Mouse (Mus musculus) activated CD4-positive, CD25-positive, alpha-beta regulatory T cell (primary cell): ENCODE measurements around the gene Ppt1. TPM values are rescaled to one million over a fixed set of nuclear protein-coding genes. Genes with fewer than 3 reads are reported as not detected.

Experiments used
- polyA plus RNA-seq, 2 experiments: library from polyadenylated mRNA; unstranded; fragments of 100-300 nt; shearing (Covaris generic); gene quantifications; one replicate each; pipeline ENCODE4 v1.2.1; 2017

Ppt1 gene
- polyA plus RNA-seq, result 10 to 100 TPM; 91.4 to 94.4 TPM

DNA sequence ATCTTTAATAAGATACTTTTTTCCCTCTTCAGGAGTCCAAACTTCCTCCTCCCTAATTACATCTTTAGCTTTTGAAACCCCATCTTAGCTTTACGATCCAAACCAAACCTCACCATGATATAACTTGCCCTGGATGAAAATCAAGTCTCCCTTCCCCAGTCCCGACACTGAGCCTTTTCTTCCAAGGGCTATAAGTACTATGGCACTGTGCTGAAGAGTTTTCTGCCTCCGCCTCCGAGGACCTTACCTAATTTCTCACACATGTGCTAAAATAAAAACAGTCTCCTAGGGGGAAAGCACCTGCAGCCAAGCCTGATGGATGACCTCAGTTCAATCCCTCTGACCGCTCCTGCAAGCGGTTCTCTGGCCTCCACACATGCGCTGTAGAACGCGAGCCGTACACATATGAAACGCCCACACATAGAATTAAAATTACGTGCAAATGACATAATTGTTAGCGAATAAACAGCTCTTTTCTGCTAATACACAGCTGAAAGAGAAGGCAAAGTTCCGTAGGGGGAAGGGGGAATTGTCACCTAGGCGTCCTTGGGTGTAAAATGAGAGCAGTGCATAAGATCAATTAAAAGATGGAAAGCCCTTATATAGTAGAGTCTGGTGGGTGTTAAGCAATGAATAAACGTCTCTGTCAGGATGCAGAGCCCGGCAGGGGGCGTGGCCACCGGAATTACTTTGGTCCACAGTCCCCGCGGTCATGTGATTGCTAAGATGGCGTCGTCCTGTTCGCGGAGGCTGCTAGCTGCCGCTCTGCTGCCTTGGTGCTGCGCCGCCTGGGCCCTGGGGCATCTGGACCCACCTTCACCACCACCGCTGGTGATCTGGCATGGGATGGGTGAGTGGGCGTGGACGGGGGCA is at the start of gene Ppt1:
Gene Ppt1 (plus strand): TSS at position 713 of the 873 bp plus-strand sequence.

DNA sequence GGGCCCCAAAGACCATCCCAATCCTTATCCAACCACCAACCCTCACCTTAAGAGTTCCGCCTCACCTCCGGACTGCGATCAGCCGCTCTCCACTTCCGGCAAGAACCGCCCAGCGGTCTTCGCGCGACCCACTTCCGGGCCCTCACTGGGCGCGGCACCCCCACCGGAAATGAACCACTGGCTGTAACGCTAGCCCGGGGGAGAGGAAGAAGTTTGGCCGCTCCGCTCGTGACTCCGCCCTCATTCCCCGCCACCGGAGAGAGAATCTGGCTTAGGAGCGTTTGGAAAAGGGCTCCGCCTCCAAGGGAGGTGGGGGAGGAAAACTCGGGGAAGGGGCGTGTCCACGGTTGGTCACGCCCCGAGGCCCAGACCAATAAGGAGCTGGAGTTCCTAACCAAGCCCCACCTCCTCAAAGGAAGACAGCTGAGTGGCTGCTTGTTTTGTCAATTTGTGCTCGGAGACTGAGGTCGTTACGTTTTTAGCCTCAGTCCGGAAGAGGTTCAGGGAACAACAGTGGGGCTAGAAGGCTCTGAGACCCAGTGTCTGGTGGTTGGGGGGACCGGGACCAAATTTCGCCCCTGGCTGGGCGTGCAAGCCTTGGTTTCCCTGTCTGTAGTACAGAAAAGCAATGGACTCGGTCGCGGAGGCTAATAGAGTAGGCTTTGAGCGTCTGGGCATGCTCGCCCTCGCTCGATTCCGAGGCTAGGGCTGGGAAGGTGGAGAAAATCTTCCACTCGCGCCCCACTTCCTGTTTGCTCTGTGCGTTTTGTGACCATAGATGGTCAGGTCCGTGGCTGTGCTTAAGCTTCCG is 49.9 kb downstream of the Ppt1 start, which contains the start of gene Cap1:
Gene Cap1 (minus strand): TSS at position 289 of the 811 bp plus-strand sequence.

Other genes starting within 250 kb of the Ppt1 start
- not detected for gene 9530002B09Rik, start 147.0 kb upstream of the Ppt1 start, polyA plus RNA-seq
- gene Cap1, start 49.8 kb downstream of the Ppt1 start, polyA plus RNA-seq, result 100 to 1,000 TPM; 113 to 188 TPM
- gene Mfsd2a, start 124.9 kb downstream of the Ppt1 start, polyA plus RNA-seq, result 1 to 10 TPM; 3.6 to 3.7 TPM
- not detected for gene Mycl, start 159.4 kb downstream of the Ppt1 start, polyA plus RNA-seq
- gene Trit1, start 180.4 kb downstream of the Ppt1 start, polyA plus RNA-seq, result 10 to 100 TPM; 17.9 to 18.1 TPM